Mouse (Mus musculus) intestine, embryonic 14.5 days (tissue): ENCODE measurements at regions not wholly inside any gene's neighbourhood (a gene's known extent, or its start where the extent isn't known, plus 50 kb on each side); places are given as distances from the start of the nearest gene placed in this dataset.

ENCODE experiments used
- ATAC-seq: fragments of 200-750 bp; cut with Nextera tagmentation; replicated peaks from 2 replicates; pipeline ENCODE4 v1.8.0; 2017; ENCODE audit warnings: low read depth, moderate number of reproducible peaks, moderate TSS enrichment, moderate library complexity; ENCODE audit not compliant: low FRiP score, low TSS enrichment
- DNase-seq: peaks from one replicate; pipeline ENCODE4 v3.0.0-alpha.2; 2018; ENCODE audit warnings: low spot score
- H3K27ac ChIP-seq: fragments of 300-500 bp; sonication (generic); 2 replicates; pipeline ENCODE4 v1.5.1; 2014; ENCODE audit warnings: low read depth, mild to moderate bottlenecking, control low read depth
- H3K27me3 ChIP-seq: fragments of 300-500 bp; sonication (generic); replicated peaks from 2 replicates; pipeline ENCODE4 v1.6.1; 2014; ENCODE audit warnings: low read length, control low read depth; ENCODE audit not compliant: control insufficient read depth, insufficient read depth
- H3K36me3 ChIP-seq: fragments of 300-500 bp; sonication (generic); 2 replicates; pipeline ENCODE4 v1.6.1; 2014; ENCODE audit warnings: low read length, control low read depth; ENCODE audit not compliant: control insufficient read depth, insufficient read depth
- H3K4me1 ChIP-seq: fragments of 300-500 bp; sonication (generic); replicated peaks from 2 replicates; pipeline ENCODE4 v1.6.1; 2014; ENCODE audit warnings: low read length, control low read depth, mixed read lengths; ENCODE audit not compliant: control insufficient read depth, insufficient read depth
- H3K4me2 ChIP-seq: fragments of 300-500 bp; sonication (generic); 2 replicates; pipeline ENCODE4 v1.6.1; 2014; ENCODE audit warnings: low read length
- H3K4me3 ChIP-seq: fragments of 300-500 bp; sonication (generic); 2 replicates; pipeline ENCODE4 v1.5.1; 2014; ENCODE audit warnings: low read depth, low read length, control low read depth, mixed read lengths
- H3K9ac ChIP-seq: fragments of 300-500 bp; sonication (generic); 2 replicates; pipeline ENCODE4 v1.6.1; 2014; ENCODE audit warnings: mild to moderate bottlenecking, low read length
- H3K9me3 ChIP-seq: fragments of 300-500 bp; sonication (generic); 2 replicates; pipeline ENCODE4 v1.6.1; 2016; ENCODE audit warnings: low read length, control low read depth; ENCODE audit not compliant: control insufficient read depth
- WGBS: fragments of 180-500 bp; shearing (Covaris S2); extraction: QIAGEN DNeasy Blood & Tissue Kit; methylation state at CpG from one replicate; pipeline ENCODE4 v1.1.7; 2014; 5-methylcytosine and 5-hydroxymethylcytosine counted together

- Histone ChIP-seq H3K36me3 (no peaks in the 10 kb centered on the region), H3K4me2 (no peak overlapping the region), H3K27me3 (no peaks in the 10 kb centered on the region), H3K9me3 (no peaks in the 10 kb centered on the region), H3K4me3 (no peak overlapping the region), H3K9ac (no peak overlapping the region), H3K27ac (no peak overlapping the region), H3K4me1 (peaks cover 5% of the 10 kb centered on the region)
- DNase-seq: no peak
- no peak for ATAC-seq
- WGBS: 74% methylated on average over 9 of the region's 9 CpGs
Observed at GRCm38 (mm10) chr11:57949067-57949466, 59.8 kb upstream of the Larp1 start.

- DNase-seq (no peak), ATAC-seq (no peak)
- Histone ChIP-seq H3K9me3 (no peaks in the 10 kb centered on the region), H3K4me3 (no peak overlapping the region), H3K9ac (no peak overlapping the region), H3K27ac (no peak overlapping the region), H3K27me3 (no peaks in the 10 kb centered on the region), H3K4me2 (no peak overlapping the region), H3K36me3 (no peaks in the 10 kb centered on the region), H3K4me1 (no peaks in the 10 kb centered on the region)
- WGBS: 89% methylated on average over 4 of the region's 4 CpGs
Observed at GRCm38 (mm10) chr11:57947347-57947746, 61.5 kb upstream of the Larp1 start.

- Histone ChIP-seq H3K36me3 (no peaks in the 10 kb centered on the region), H3K27ac (no peak overlapping the region), H3K4me1 (peaks cover 18% of the 10 kb centered on the region; the same call in 1 of the 2 replicates), H3K9me3 (no peaks in the 10 kb centered on the region), H3K9ac (peak overlapping the region; percentile 32; the same call in 1 of the 2 replicates), H3K27me3 (no peaks in the 10 kb centered on the region), H3K4me2 (peak overlapping the region; percentile 51), H3K4me3 (peak overlapping the region; percentile 11; the same call in 1 of the 2 replicates)
- DNase-seq (peak; percentile 100), ATAC-seq (peak; percentile 56)
- 12% methylated on average over 13 of the region's 13 CpGs for WGBS
Observed at GRCm38 (mm10) chr11:57934391-57934850, 74.4 kb upstream of the Larp1 start.

- no peak overlapping the region for H3K27ac ChIP-seq
- DNase-seq: no peak
Observed at GRCm38 (mm10) chr11:57933065-57933464, 75.8 kb upstream of the Larp1 start.

GRCm38 (mm10) chr11:57929506-57929905 lies 79.4 kb upstream of the Larp1 start:
- DNase-seq (peak; percentile 85), ATAC-seq (peak; percentile 80)
- Histone ChIP-seq H3K4me2 (peak overlapping the region; percentile 30), H3K9ac (peak overlapping the region; percentile 29; the same call in 1 of the 2 replicates), H3K9me3 (no peaks in the 10 kb centered on the region), H3K36me3 (no peaks in the 10 kb centered on the region), H3K27me3 (no peaks in the 10 kb centered on the region), H3K4me1 (peaks cover 23% of the 10 kb centered on the region; the same call in 1 of the 2 replicates), H3K4me3 (no peak overlapping the region; the same call in 1 of the 2 replicates), H3K27ac (peak overlapping the region; percentile 79)
- 2% methylated on average over 18 of the region's 18 CpGs for WGBS

More at GRCm38 (mm10) chr11:57933065-57933464, 75.8 kb upstream of the Larp1 start:
- Histone ChIP-seq H3K9me3 (no peaks in the 10 kb centered on the region), H3K9ac (no peak overlapping the region), H3K4me1 (peaks cover 23% of the 10 kb centered on the region; the same call in 1 of the 2 replicates), H3K36me3 (no peaks in the 10 kb centered on the region), H3K4me3 (no peak overlapping the region), H3K27me3 (no peaks in the 10 kb centered on the region), H3K4me2 (no peak overlapping the region)
- WGBS: 11% methylated on average over 5 of the region's 5 CpGs
- ATAC-seq: no peak

GRCm38 (mm10) chr11:57920263-57920662 lies 87.6 kb upstream of the Hand1 start:
- Histone ChIP-seq H3K9ac (no peak overlapping the region), H3K36me3 (no peaks in the 10 kb centered on the region), H3K9me3 (no peaks in the 10 kb centered on the region), H3K4me2 (no peak overlapping the region), H3K27me3 (no peaks in the 10 kb centered on the region), H3K4me1 (peaks cover 6% of the 10 kb centered on the region; the same call in 1 of the 2 replicates), H3K4me3 (no peak overlapping the region), H3K27ac (no peak overlapping the region)
- no peak for ATAC-seq
- 92% methylated on average over 2 of the region's 2 CpGs for WGBS
- DNase-seq: no peak

- Histone ChIP-seq H3K4me2 (no peak overlapping the region), H3K27ac (no peak overlapping the region), H3K27me3 (no peaks in the 10 kb centered on the region), H3K4me1 (peaks cover 6% of the 10 kb centered on the region; the same call in 1 of the 2 replicates), H3K36me3 (no peaks in the 10 kb centered on the region), H3K9me3 (no peaks in the 10 kb centered on the region), H3K9ac (no peak overlapping the region), H3K4me3 (no peak overlapping the region)
- ATAC-seq: no peak
- WGBS: 82% methylated on average over 18 of the region's 18 CpGs
- DNase-seq: no peak
Observed at GRCm38 (mm10) chr11:57918447-57919059, 85.9 kb upstream of the Hand1 start.

- H3K27me3 ChIP-seq: no peaks in the 10 kb centered on the region
- H3K4me3 ChIP-seq: no peak overlapping the region
- ATAC-seq: no peak
- H3K36me3 ChIP-seq: no peaks in the 10 kb centered on the region
- no peak overlapping the region for H3K9ac ChIP-seq
- DNase-seq: no peak
- H3K27ac ChIP-seq: no peak overlapping the region
- WGBS: 71% methylated on average over 5 of the region's 5 CpGs
- no peaks in the 10 kb centered on the region for H3K9me3 ChIP-seq
- H3K4me2 ChIP-seq: no peak overlapping the region
- peaks cover 6% of the 10 kb centered on the region; the same call in 1 of the 2 replicates for H3K4me1 ChIP-seq
Observed at GRCm38 (mm10) chr11:57917974-57918373, 85.4 kb upstream of the Hand1 start.

GRCm38 (mm10) chr11:57916016-57916415 lies 83.4 kb upstream of the Hand1 start:
- no peaks in the 10 kb centered on the region for H3K36me3 ChIP-seq
- no peak overlapping the region; the same call in 1 of the 2 replicates for H3K27ac ChIP-seq
- ATAC-seq (no peak), DNase-seq (no peak)
- H3K9me3 ChIP-seq: no peaks in the 10 kb centered on the region
- H3K4me2 ChIP-seq: no peak overlapping the region
- no peak overlapping the region for H3K4me3 ChIP-seq
- H3K9ac ChIP-seq: no peak overlapping the region
- H3K4me1 ChIP-seq: peaks cover 6% of the 10 kb centered on the region; the same call in 1 of the 2 replicates
- no peaks in the 10 kb centered on the region for H3K27me3 ChIP-seq
- WGBS: 10% methylated on average over 6 of the region's 6 CpGs
